Comparison of ENCODE assay signal across 12 mouse cellular contexts in genomic region chr16:95741915-95742739, GRCm38 (mm10). TPM values are rescaled to one million over a fixed set of nuclear protein-coding genes. Genes with fewer than 3 reads are reported as not detected.
DNase-seq lines count a peak whose midpoint lies in the region; ATAC-seq and TF ChIP-seq lines count a peak whose summit lies in the region.
"Had no signal": no experiment of that assay in that cellular context is flagged by ENCODE, and none has a peak within 500 bp of the region (broad histone marks: within the 10 kb centered on the region; RNA-seq: fewer than 3 reads in every experiment).

No protein-coding gene starts in this region.

- TF ChIP-seq EP300 in CH12.LX (IDR thresholded peaks at IDR 0.05; ENCODE audit: low read length) = peak; percentile 35; the same call in 1 of the 2 replicates

- H3K27me3 ChIP-seq in kidney, embryonic 14.5 days (ENCODE audit: control insufficient read depth, insufficient read depth, low read length) = no peaks in the 10 kb centered on the region
- H3K27me3 ChIP-seq in CH12.LX (replicated peaks) = no peaks in the 10 kb centered on the region
- H3K27me3 ChIP-seq: liver, embryonic 15.5 days had no signal

- no peak overlapping the region for H3K27ac ChIP-seq in kidney, embryonic 14.5 days (ENCODE audit: low read depth, low read length)
- no peak overlapping the region for H3K27ac ChIP-seq in CH12.LX (ENCODE audit: insufficient read depth, low read depth)
- H3K27ac ChIP-seq: liver, embryonic 15.5 days had no signal

- no peak for DNase-seq in kidney, postnatal 4 days
- DNase-seq in 3T3-L1 (ENCODE audit: low read depth, low spot score) (peak; percentile 58), CH12.LX (ENCODE audit: extremely low read depth) (no peak)
- peak; percentile 22 for DNase-seq in mesoderm, embryonic 11.5 days (ENCODE audit: low read depth, low spot score)
- DNase-seq in Muller cell, postnatal 12 days (ENCODE audit: inconsistent ontology term) = no peak
- DNase-seq: adrenal gland, postnatal 10 days; cerebellum, adult 9-11 months; kidney, postnatal 10 days; layer of hippocampus, postnatal 36 days had no signal

- WGBS in kidney, embryonic 14.5 days = 67% methylated on average over 10 of the region's 10 CpGs

- no peak for TF ChIP-seq RAD21 in CH12.LX (IDR thresholded peaks at IDR 0.05; ENCODE audit: low read depth, low read length)

- peak; percentile 75; the same call in 1 of the 2 replicates for ATAC-seq in kidney, embryonic 14.5 days (ENCODE audit: low FRiP score, low TSS enrichment)
- ATAC-seq in activated CD4-positive, CD25-positive, alpha-beta regulatory T cell, adult 4 months = no peak

- H3K4me3 ChIP-seq in kidney, embryonic 14.5 days (ENCODE audit: low read length) = no peak overlapping the region
- no peak overlapping the region for H3K4me3 ChIP-seq in CH12.LX (replicated peaks in 1 of 3; ENCODE audit: low read depth in 2 of 3, low read length in 2 of 3, poor library complexity in 1 of 3)
- H3K4me3 ChIP-seq: liver, embryonic 15.5 days had no signal

- TF ChIP-seq CTCF in CH12.LX (conservative IDR thresholded peaks at IDR 0.05 in 1 of 2, IDR thresholded peaks at IDR 0.05 in 1 of 2; ENCODE audit: low read depth in 2 of 2, low read length in 2 of 2) = no peak

- H3K79me2 ChIP-seq in CH12.LX (replicated peaks; ENCODE audit: control insufficient read depth, extremely low read depth, insufficient read depth, poor library complexity, severe bottlenecking) = no peaks in the 10 kb centered on the region

- no peaks in the 10 kb centered on the region for H3K36me3 ChIP-seq in kidney, embryonic 14.5 days (ENCODE audit: control insufficient read depth, insufficient read depth, low read length)
- H3K36me3 ChIP-seq in CH12.LX (replicated peaks in 1 of 2; ENCODE audit: control insufficient read depth in 1 of 2, insufficient read depth in 1 of 2, low read length in 1 of 2) = no peaks in the 10 kb centered on the region
- H3K36me3 ChIP-seq: liver, embryonic 15.5 days had no signal

- dilution Hi-C loops in CH12.LX (cut with MboI; ENCODE audit: extremely low pct_ligation_motif_present, extremely low pct_unique_long_range_greater_than_20kb, low sequenced_read_pairs) = no loop called here

- H3K9me3 ChIP-seq in kidney, embryonic 14.5 days (ENCODE audit: control insufficient read depth, low read length) = no peaks in the 10 kb centered on the region
- peaks cover 5% of the 10 kb centered on the region for H3K9me3 ChIP-seq in CH12.LX (replicated peaks; ENCODE audit: low read length)
- H3K9me3 ChIP-seq: liver, embryonic 15.5 days had no signal

- H3K4me2 ChIP-seq in kidney, embryonic 14.5 days (replicated peaks; ENCODE audit: low read depth, low read length) = no peak overlapping the region
- no peak overlapping the region for H3K4me2 ChIP-seq in CH12.LX (ENCODE audit: insufficient read depth, low read depth, poor library complexity, severe bottlenecking)
- H3K4me2 ChIP-seq: liver, embryonic 15.5 days had no signal

- peaks cover 5% of the 10 kb centered on the region; the same call in 1 of the 2 replicates for H3K4me1 ChIP-seq in kidney, embryonic 14.5 days (ENCODE audit: control insufficient read depth, insufficient read depth, low read length)
- H3K4me1 ChIP-seq in CH12.LX (ENCODE audit: control insufficient read depth in 1 of 2, insufficient read depth in 2 of 2) = peaks cover 25 to 74% of the 10 kb centered on the region in 2 experiments
- H3K4me1 ChIP-seq: liver, embryonic 15.5 days had no signal

- TF ChIP-seq POLR2A in CH12.LX (IDR thresholded peaks at IDR 0.05; ENCODE audit: low read depth, low read length) = no peak

- H3K9ac ChIP-seq in kidney, embryonic 14.5 days (ENCODE audit: low read depth, low read length) = no peak overlapping the region
- H3K9ac ChIP-seq in CH12.LX (ENCODE audit: insufficient read depth, low read depth) = no peak overlapping the region
- H3K9ac ChIP-seq: liver, embryonic 15.5 days had no signal

- in situ Hi-C loops in CH12.LX (cut with MboI; ENCODE audit: low pct_ligation_motif_present, low pct_unique_long_range_greater_than_20kb, low sequenced_read_pairs) = no loop called here

TF ChIP-seq in CH12.LX, 34 proteins besides CTCF, POLR2A, EP300 and RAD21:
- TF ChIP-seq BHLHE40 (IDR thresholded peaks at IDR 0.05; ENCODE audit: low read depth, low read length) (0 out of 2 replicates have a peak, but pooled peaks have one; percentile 29), MYC (IDR thresholded peaks at IDR 0.05; ENCODE audit: low read depth, low read length) (no peak), ZNF384 (IDR thresholded peaks at IDR 0.05; ENCODE audit: low read depth, low read length) (peak; percentile 53), IRF4 (IDR thresholded peaks at IDR 0.05; ENCODE audit: low read depth, low read length) (peak; percentile 60; the same call in 1 of the 2 replicates)
TF ChIP-seq in CH12.LX: peak in this region for 3.

RNA-seq across cellular contexts. Expression of gene Ets2, which starts 40.3 kb away (rescaled TPM):
- 30.3 and 46.5 TPM in 2 replicates for polyA plus RNA-seq in kidney, embryonic 14.5 days (2014; fragmentation: Nextera tagmentation; extraction: Ambion mirVana)
- total RNA-seq in CH12.LX (2012; rRNA removed) (38.9 and 51.2 TPM in 2 replicates), CH12.LX (2014; rRNA removed) (42.0 and 43.0 TPM in 2 replicates)
- 38.2 and 43.2 TPM in 2 replicates for polyA plus RNA-seq in CH12.LX (2012; ENCODE audit: insufficient read length, low read depth)
- polyA plus RNA-seq in activated CD4-positive, CD25-positive, alpha-beta regulatory T cell, adult 4 months (2017; shearing (Covaris generic)) = 1 to 10 TPM; 4.2 to 4.3 TPM

Comparison
In these comparisons a context has a peak if more than half of its experiments do, and no peak if none do; other contexts are left out.
1. DNase-seq: peak in 3T3-L1 (single experiment) and mesoderm, embryonic 11.5 days (single experiment); none in kidney, postnatal 4 days (0 of 2), CH12.LX (single experiment) and Muller cell, postnatal 12 days (single experiment).